Mouse (Mus musculus) erythroblast, embryonic 14.5 days (primary cell): Measurements from ENCODE around the gene H1fnt.

Experiments used
- GATA1 ChIP-seq: IDR thresholded peaks from 2 replicates; pipeline ENCODE4 v1.6.1; 2012; ENCODE audit warnings: low read length, inconsistent platforms, mixed read lengths
- TAL1 ChIP-seq: IDR thresholded peaks from 3 replicates; pipeline ENCODE4 v1.6.1; 2012; ENCODE audit warnings: low read length, inconsistent platforms, mixed read lengths

- TF ChIP-seq GATA1 (no peak), TAL1 (no peak)
Observed at GRCm38 (mm10) chr15:98222377-98222776, 34.7 kb downstream of the H1fnt start.
